Mouse (Mus musculus) midbrain, embryonic 14.5 days (tissue): ENCODE measurements around the gene Mfsd11. TPM values are rescaled to one million over a fixed set of nuclear protein-coding genes. Genes with fewer than 3 reads are reported as not detected.
"Not testable (repeated sequence)": the region's sequence is repeated elsewhere in the genome, so short reads cannot be mapped to it uniquely, and the experiment has no call there.

Experiments used
- ATAC-seq: fragments of 200-750 bp; cut with Nextera tagmentation; 2 replicates; pipeline ENCODE4 v1.8.0; 2017; ENCODE audit warnings: moderate number of reproducible peaks, moderate library complexity; ENCODE audit not compliant: low FRiP score, low TSS enrichment
- DNase-seq: peaks from one replicate; pipeline ENCODE4 v3.0.0-alpha.2; 2015
- H3K27ac ChIP-seq: fragments of 300-500 bp; sonication (generic); replicated peaks from 2 replicates; pipeline ENCODE4 v1.5.1; 2014; ENCODE audit warnings: mild to moderate bottlenecking, low read depth, low read length, moderate library complexity
- H3K27me3 ChIP-seq: fragments of 300-500 bp; sonication (generic); 2 replicates; pipeline ENCODE4 v1.6.1; 2014; ENCODE audit warnings: low read length, control low read depth, mixed read lengths; ENCODE audit not compliant: control insufficient read depth, insufficient read depth
- H3K36me3 ChIP-seq: fragments of 300-500 bp; sonication (generic); 2 replicates; pipeline ENCODE4 v1.6.1; 2014; ENCODE audit warnings: low read length, control low read depth; ENCODE audit not compliant: control insufficient read depth, insufficient read depth
- H3K4me1 ChIP-seq: fragments of 300-500 bp; sonication (generic); 2 replicates; pipeline ENCODE4 v1.6.1; 2014; ENCODE audit warnings: mild to moderate bottlenecking, antibody characterized with exemption, low read length, control low read depth; ENCODE audit not compliant: control insufficient read depth, insufficient read depth
- H3K4me2 ChIP-seq: fragments of 300-500 bp; sonication (generic); 2 replicates; pipeline ENCODE4 v1.6.1; 2014; ENCODE audit warnings: mild to moderate bottlenecking, low read length, moderate library complexity
- H3K4me3 ChIP-seq: fragments of 300-500 bp; sonication (generic); replicated peaks from 2 replicates; pipeline ENCODE4 v1.5.1; 2014; ENCODE audit warnings: low read depth, low read length
- H3K9ac ChIP-seq: fragments of 300-500 bp; sonication (generic); replicated peaks from 2 replicates; pipeline ENCODE4 v1.6.1; 2014; ENCODE audit warnings: mild to moderate bottlenecking, low read length, moderate library complexity
- H3K9me3 ChIP-seq: fragments of 300-500 bp; sonication (generic); 2 replicates; pipeline ENCODE4 v1.6.1; 2016; ENCODE audit warnings: low read length, control low read depth, mixed read lengths; ENCODE audit not compliant: control insufficient read depth
- WGBS: fragments of 180-500 bp; shearing (Covaris S2); extraction: QIAGEN DNeasy Blood & Tissue Kit; methylation state at CpG from one replicate; pipeline ENCODE4 v1.1.7; 2014; 5-methylcytosine and 5-hydroxymethylcytosine counted together
- polyA plus RNA-seq: library from polyadenylated mRNA; unstranded; fragments of >200 nt; fragmentation: Nextera tagmentation; extraction: Ambion mirVana; gene quantifications from 2 replicates; pipeline ENCODE4 v1.2.1, GENCODE M21; 2014

The Mfsd11 gene
- polyA plus RNA-seq, 1 experiment from 2014 or later = 52.8 TPM

GRCm38 (mm10) chr11:116902588-116902987, 50.3 kb downstream of the Mfsd11 start:
- not testable (repeated sequence) for H3K9me3 ChIP-seq, DNase-seq, H3K9ac ChIP-seq, H3K36me3 ChIP-seq, H3K4me1 ChIP-seq, H3K4me2 ChIP-seq, H3K4me3 ChIP-seq, H3K27ac ChIP-seq, H3K27me3 ChIP-seq, ATAC-seq
- 91% methylated on average over 10 of the region's 10 CpGs for WGBS

- H3K9ac ChIP-seq = no peak overlapping the region
- H3K4me2 ChIP-seq = peak overlapping the region; percentile 44
- DNase-seq = no peak
- H3K27me3 ChIP-seq = no peaks in the 10 kb centered on the region; the same call in none of the 2 replicates
- H3K4me3 ChIP-seq = 0 out of 2 replicates have a peak overlapping the region, but pooled peaks have one; percentile 12
- H3K36me3 ChIP-seq = no peaks in the 10 kb centered on the region
- no peaks in the 10 kb centered on the region for H3K9me3 ChIP-seq
- no peak overlapping the region for H3K27ac ChIP-seq
- peaks cover 5% of the 10 kb centered on the region; the same call in 1 of the 2 replicates for H3K4me1 ChIP-seq
- 3% methylated on average over 23 of the region's 23 CpGs for WGBS
- ATAC-seq = no peak
Measured at GRCm38 (mm10) chr11:116905741-116906456, 53.7 kb downstream of the Mfsd11 start.

GRCm38 (mm10) chr11:116913573-116913972, 61.3 kb downstream of the Mfsd11 start:
- Histone ChIP-seq H3K4me3 (no peak overlapping the region), H3K9ac (no peak overlapping the region), H3K9me3 (no peaks in the 10 kb centered on the region), H3K4me1 (0 out of 2 replicates have a peak, but pooled peaks cover 11% of the 10 kb centered on the region), H3K4me2 (no peak overlapping the region), H3K36me3 (no peaks in the 10 kb centered on the region), H3K27ac (peak overlapping the region; percentile 22; the same call in 1 of the 2 replicates), H3K27me3 (0 out of 2 replicates have a peak, but pooled peaks cover 4% of the 10 kb centered on the region)
- DNase-seq = peak; percentile 41
- WGBS = 23% methylated on average over 16 of the region's 16 CpGs
- no peak for ATAC-seq

GRCm38 (mm10) chr11:116914267-116914885, 62.1 kb downstream of the Mfsd11 start:
- H3K9me3 ChIP-seq = no peaks in the 10 kb centered on the region
- no peak overlapping the region for H3K27ac ChIP-seq
- H3K4me1 ChIP-seq = 0 out of 2 replicates have a peak, but pooled peaks cover 11% of the 10 kb centered on the region
- no peak overlapping the region for H3K4me3 ChIP-seq
- H3K9ac ChIP-seq = no peak overlapping the region
- H3K36me3 ChIP-seq = no peaks in the 10 kb centered on the region
- ATAC-seq = no peak
- DNase-seq = no peak
- no peak overlapping the region for H3K4me2 ChIP-seq
- WGBS = 39% methylated on average over 5 of the region's 5 CpGs
- H3K27me3 ChIP-seq = 0 out of 2 replicates have a peak, but pooled peaks cover 4% of the 10 kb centered on the region

- 85% methylated on average over 3 of the region's 3 CpGs for WGBS
- ATAC-seq (no peak), DNase-seq (no peak)
- no peaks in the 10 kb centered on the region for H3K9me3 ChIP-seq
- H3K36me3 ChIP-seq = no peaks in the 10 kb centered on the region
- H3K27me3 ChIP-seq = 0 out of 2 replicates have a peak, but pooled peaks cover 4% of the 10 kb centered on the region
- peaks cover 13% of the 10 kb centered on the region for H3K4me1 ChIP-seq
- no peak overlapping the region for H3K27ac ChIP-seq
- no peak overlapping the region for H3K4me3 ChIP-seq
- H3K4me2 ChIP-seq = no peak overlapping the region
- H3K9ac ChIP-seq = no peak overlapping the region
Measured at GRCm38 (mm10) chr11:116915241-116915640, 63.0 kb downstream of the Mfsd11 start.

GRCm38 (mm10) chr11:116917361-116917760, 65.1 kb downstream of the Mfsd11 start:
- H3K4me2 ChIP-seq = no peak overlapping the region
- no peaks in the 10 kb centered on the region for H3K9me3 ChIP-seq
- no peak overlapping the region for H3K27ac ChIP-seq
- H3K9ac ChIP-seq = no peak overlapping the region
- no peak overlapping the region for H3K4me3 ChIP-seq
- DNase-seq (no peak), ATAC-seq (no peak)
- H3K27me3 ChIP-seq = 0 out of 2 replicates have a peak, but pooled peaks cover 4% of the 10 kb centered on the region
- H3K4me1 ChIP-seq = peaks cover 34% of the 10 kb centered on the region
- 59% methylated on average over 7 of the region's 7 CpGs for WGBS
- H3K36me3 ChIP-seq = no peaks in the 10 kb centered on the region

- DNase-seq = peak; percentile 98
- peaks cover 4% of the 10 kb centered on the region for H3K36me3 ChIP-seq
- H3K9ac ChIP-seq = peak within 1 kb of the TSS; percentile 100
- peaks cover 32% of the 10 kb centered on the region for H3K4me1 ChIP-seq
- 1% methylated on average over 75 of the region's 90 CpGs for WGBS
- no peaks in the 10 kb centered on the region for H3K9me3 ChIP-seq
- H3K4me2 ChIP-seq = peak within 1 kb of the TSS; percentile 89
- peak within 1 kb of the TSS; percentile 88 for H3K27ac ChIP-seq
- ATAC-seq = peak; percentile 88
- H3K27me3 ChIP-seq = 0 out of 2 replicates have a peak, but pooled peaks cover 4% of the 10 kb centered on the region
- peak within 1 kb of the TSS; percentile 85 for H3K4me3 ChIP-seq
Measured at GRCm38 (mm10) chr11:116918323-116919185, 66.3 kb downstream of the Mfsd11 start, which contains the start of gene Mgat5b. Gene Mgat5b, plus strand, starts transcription at chr11:116918863.
